Mouse (Mus musculus) embryonic facial prominence, embryonic 15.5 days (tissue): ENCODE results near the gene Nhs. TPM values are rescaled to one million over a fixed set of nuclear protein-coding genes. Genes with fewer than 3 reads are reported as not detected.

ENCODE experiments used
- ATAC-seq: fragments of 200-750 bp; cut with Nextera tagmentation; 2 replicates; pipeline ENCODE4 v1.8.0; 2017; ENCODE audit warnings: low read depth, moderate TSS enrichment; ENCODE audit not compliant: insufficient number of reproducible peaks, low FRiP score, low TSS enrichment
- H3K27ac ChIP-seq: fragments of 300-500 bp; sonication (generic); replicated peaks from 2 replicates; pipeline ENCODE4 v1.5.1; 2015; ENCODE audit warnings: mild to moderate bottlenecking, inconsistent platforms
- H3K27me3 ChIP-seq: fragments of 300-500 bp; sonication (generic); 2 replicates; pipeline ENCODE4 v1.6.1; 2015; ENCODE audit warnings: inconsistent platforms
- H3K36me3 ChIP-seq: fragments of 300-500 bp; sonication (generic); 2 replicates; pipeline ENCODE4 v1.6.1; 2015; ENCODE audit warnings: mild to moderate bottlenecking, inconsistent platforms
- H3K4me1 ChIP-seq: fragments of 300-500 bp; sonication (generic); 2 replicates; pipeline ENCODE4 v1.6.1; 2015; ENCODE audit warnings: inconsistent platforms
- H3K4me2 ChIP-seq: fragments of 300-500 bp; sonication (generic); replicated peaks from 2 replicates; pipeline ENCODE4 v1.6.1; 2015; ENCODE audit warnings: mild to moderate bottlenecking, inconsistent platforms
- H3K4me3 ChIP-seq: fragments of 300-500 bp; sonication (generic); replicated peaks from 2 replicates; pipeline ENCODE4 v1.5.1; 2015; ENCODE audit warnings: mild to moderate bottlenecking, inconsistent platforms
- H3K9ac ChIP-seq: fragments of 300-500 bp; sonication (generic); 2 replicates; pipeline ENCODE4 v1.6.1; 2015; ENCODE audit warnings: inconsistent platforms
- H3K9me3 ChIP-seq: fragments of 300-500 bp; sonication (generic); replicated peaks from 2 replicates; pipeline ENCODE4 v1.6.1; 2016; ENCODE audit warnings: inconsistent platforms
- WGBS: fragments of 180-500 bp; shearing (Covaris S2); methylation state at CpG from one replicate; pipeline ENCODE4 v1.1.7; 2015; 5-methylcytosine and 5-hydroxymethylcytosine counted together
- polyA plus RNA-seq: library from polyadenylated mRNA; unstranded; fragments of >200 nt; fragmentation: Nextera tagmentation; extraction: Ambion mirVana; gene quantifications from 2 replicates; pipeline ENCODE4 v1.2.1, GENCODE M21; 2015

Nhs gene
- polyA plus RNA-seq, 1 experiment from 2014 or later, result 2.2 TPM

DNA sequence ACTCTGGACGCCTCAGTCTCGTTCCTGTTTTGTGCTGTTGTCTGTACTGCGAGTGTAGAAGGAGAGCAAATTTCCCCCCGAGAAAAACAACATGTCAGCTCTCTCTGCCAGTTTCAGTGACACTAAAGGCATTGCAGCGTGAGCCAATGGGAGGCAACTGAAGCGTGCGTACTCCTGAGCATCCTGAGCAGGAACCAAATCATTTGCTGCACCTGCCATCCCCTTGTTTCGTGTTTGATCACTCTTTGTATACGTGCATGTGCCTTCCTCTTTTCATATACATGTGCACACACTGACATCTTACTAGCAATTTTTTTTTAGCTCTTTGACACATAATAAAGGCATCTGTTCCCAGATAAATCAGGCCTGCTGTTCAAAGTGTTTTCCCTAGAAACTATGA is 142.1 kb downstream of the Nhs start:
- peaks cover 33% of the 10 kb centered on the region for H3K27me3 ChIP-seq
- WGBS, result 51% methylated on average over 9 of the region's 9 CpGs

GRCm38 (mm10) chrX:162012570-162012969 is 147.0 kb downstream of the Nhs start:
- Histone ChIP-seq H3K9me3 (no peaks in the 10 kb centered on the region), H3K27me3 (peaks cover 22% of the 10 kb centered on the region), H3K4me1 (no peaks in the 10 kb centered on the region), H3K9ac (no peak overlapping the region), H3K36me3 (no peaks in the 10 kb centered on the region), H3K27ac (no peak overlapping the region), H3K4me2 (no peak overlapping the region), H3K4me3 (no peak overlapping the region)
- no peak for ATAC-seq
- 87% methylated on average over 4 of the region's 4 CpGs for WGBS

More for the DNA sequence above, 142.1 kb downstream of the Nhs start:
- Histone ChIP-seq H3K4me3 (no peak overlapping the region), H3K9me3 (no peaks in the 10 kb centered on the region), H3K36me3 (no peaks in the 10 kb centered on the region), H3K27ac (no peak overlapping the region), H3K4me2 (no peak overlapping the region), H3K9ac (no peak overlapping the region), H3K4me1 (no peaks in the 10 kb centered on the region)
- no peak for ATAC-seq

- Histone ChIP-seq H3K27me3 (peaks cover 17% of the 10 kb centered on the region), H3K9me3 (no peaks in the 10 kb centered on the region), H3K4me3 (no peak overlapping the region), H3K4me2 (no peak overlapping the region), H3K4me1 (no peaks in the 10 kb centered on the region), H3K27ac (no peak overlapping the region), H3K9ac (no peak overlapping the region), H3K36me3 (no peaks in the 10 kb centered on the region)
- WGBS, result 42% methylated on average over 3 of the region's 3 CpGs
- no peak for ATAC-seq
Observed at GRCm38 (mm10) chrX:162009876-162010275, 149.7 kb downstream of the Nhs start.

GRCm38 (mm10) chrX:162003818-162004217 is 155.7 kb downstream of the Nhs start:
- Histone ChIP-seq H3K27me3 (peaks cover 15% of the 10 kb centered on the region), H3K27ac (no peak overlapping the region), H3K4me2 (no peak overlapping the region), H3K9me3 (no peaks in the 10 kb centered on the region), H3K36me3 (no peaks in the 10 kb centered on the region), H3K4me3 (no peak overlapping the region), H3K4me1 (no peaks in the 10 kb centered on the region), H3K9ac (no peak overlapping the region)
- ATAC-seq, result no peak
- 63% methylated on average over 1 of the region's 1 CpGs for WGBS

DNA sequence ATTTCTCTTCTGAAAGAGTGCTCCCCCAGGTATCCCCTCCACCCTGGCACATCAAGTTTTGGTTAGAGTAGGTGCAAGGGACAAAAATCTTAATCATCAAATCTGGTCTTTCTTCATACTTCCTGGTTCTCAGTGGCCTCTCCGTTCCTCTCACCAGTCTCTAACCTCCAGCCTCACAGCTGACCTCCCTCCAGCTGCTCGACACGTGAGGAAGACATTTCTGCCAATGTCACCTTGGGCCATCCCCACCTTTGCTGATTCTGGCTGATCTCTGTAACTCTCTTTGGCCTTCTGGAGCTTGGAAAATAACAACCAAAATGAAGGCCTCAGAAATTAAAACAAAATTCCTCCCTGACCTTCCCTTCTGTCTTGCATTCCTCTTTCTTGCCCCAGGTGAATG is 160.7 kb downstream of the Nhs start:
- Histone ChIP-seq H3K4me1 (no peaks in the 10 kb centered on the region), H3K27me3 (peaks cover 13% of the 10 kb centered on the region), H3K9me3 (no peaks in the 10 kb centered on the region), H3K4me3 (no peak overlapping the region), H3K4me2 (no peak overlapping the region), H3K9ac (no peak overlapping the region), H3K36me3 (no peaks in the 10 kb centered on the region), H3K27ac (no peak overlapping the region)
- no peak for ATAC-seq
- WGBS, result 67% methylated on average over 3 of the region's 3 CpGs

DNA sequence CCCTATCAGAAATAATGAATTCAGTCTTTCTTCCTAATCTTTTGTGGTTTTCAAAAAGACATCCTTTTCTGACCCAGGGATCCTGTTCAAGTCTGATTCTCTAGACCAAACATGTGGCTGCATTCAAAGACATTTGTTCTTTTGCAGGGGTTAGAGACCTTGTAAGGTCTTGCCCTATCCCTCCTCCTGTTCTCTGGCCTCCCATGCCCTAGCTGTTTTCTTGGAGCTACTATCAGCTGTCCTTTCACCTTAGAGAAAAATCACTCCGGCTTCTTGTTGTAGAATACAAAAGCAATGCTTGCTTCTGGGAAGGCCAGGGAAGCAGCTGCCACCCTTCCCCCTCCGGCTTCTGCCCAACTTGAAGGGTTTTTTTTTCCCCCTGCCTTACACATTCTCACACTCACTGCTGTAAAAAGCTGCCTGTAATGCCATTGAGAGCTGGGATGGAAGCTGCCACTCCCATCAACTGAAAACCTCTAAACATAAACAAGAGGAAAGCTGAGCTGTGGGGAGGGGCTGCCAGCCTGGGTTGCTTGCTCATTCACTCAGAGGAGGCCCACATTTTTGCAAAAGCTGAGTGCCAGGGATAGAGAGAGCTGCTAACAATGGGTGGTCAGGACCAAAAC is 162.2 kb downstream of the Nhs start:
- no peaks in the 10 kb centered on the region for H3K36me3 ChIP-seq
- peak; percentile 43; the same call in 1 of the 2 replicates for ATAC-seq
- no peak overlapping the region for H3K4me2 ChIP-seq
- H3K4me1 ChIP-seq, result no peaks in the 10 kb centered on the region
- WGBS, result 54% methylated on average over 2 of the region's 2 CpGs
- H3K27ac ChIP-seq, result peak overlapping the region; percentile 25; the same call in 1 of the 2 replicates
- no peak overlapping the region for H3K9ac ChIP-seq
- no peaks in the 10 kb centered on the region for H3K9me3 ChIP-seq
- H3K27me3 ChIP-seq, result peaks cover 9% of the 10 kb centered on the region
- H3K4me3 ChIP-seq, result no peak overlapping the region

- H3K27me3 ChIP-seq, result 0 out of 2 replicates have a peak, but pooled peaks cover 3% of the 10 kb centered on the region
- no peak overlapping the region for H3K9ac ChIP-seq
- H3K4me1 ChIP-seq, result no peaks in the 10 kb centered on the region
- H3K4me2 ChIP-seq, result no peak overlapping the region
- ATAC-seq, result no peak
- WGBS, result 91% methylated on average over 1 of the region's 1 CpGs
- no peak overlapping the region for H3K4me3 ChIP-seq
- H3K27ac ChIP-seq, result no peak overlapping the region
- H3K9me3 ChIP-seq, result no peaks in the 10 kb centered on the region
- H3K36me3 ChIP-seq, result no peaks in the 10 kb centered on the region
Observed at GRCm38 (mm10) chrX:161990171-161990570, 169.4 kb downstream of the Nhs start.

GRCm38 (mm10) chrX:161984961-161985360 is 174.6 kb downstream of the Nhs start:
- no peak overlapping the region for H3K4me2 ChIP-seq
- H3K4me1 ChIP-seq, result no peaks in the 10 kb centered on the region
- H3K27me3 ChIP-seq, result peaks cover 11% of the 10 kb centered on the region; the same call in 1 of the 2 replicates
- H3K4me3 ChIP-seq, result no peak overlapping the region
- no peaks in the 10 kb centered on the region for H3K9me3 ChIP-seq
- H3K27ac ChIP-seq, result no peak overlapping the region
- H3K9ac ChIP-seq, result no peak overlapping the region
- no peak for ATAC-seq
- 72% methylated on average over 6 of the region's 6 CpGs for WGBS
- H3K36me3 ChIP-seq, result no peaks in the 10 kb centered on the region

DNA sequence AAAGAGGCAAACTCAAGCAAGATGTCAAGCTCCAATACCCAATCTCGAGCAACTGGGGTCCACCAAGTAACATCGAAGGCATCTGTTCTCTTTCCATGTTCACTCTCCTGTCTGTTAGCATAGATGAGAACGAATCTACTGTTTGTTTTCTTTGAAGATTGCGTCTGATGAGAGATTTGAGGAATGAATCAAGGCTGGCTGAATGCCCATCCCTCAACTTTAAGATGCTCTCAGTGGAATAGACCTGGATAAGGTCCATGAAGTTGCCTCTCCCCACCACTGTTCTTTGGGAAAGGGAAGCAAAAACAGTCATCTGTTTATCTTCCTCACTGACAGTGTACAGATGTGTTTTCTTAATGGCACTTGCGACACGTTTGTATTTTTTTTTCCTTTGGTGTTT is 178.1 kb downstream of the Nhs start:
- Histone ChIP-seq H3K27me3 (peaks cover 26% of the 10 kb centered on the region), H3K9ac (no peak overlapping the region), H3K4me1 (no peaks in the 10 kb centered on the region), H3K9me3 (no peaks in the 10 kb centered on the region), H3K4me2 (no peak overlapping the region), H3K4me3 (no peak overlapping the region), H3K27ac (no peak overlapping the region), H3K36me3 (no peaks in the 10 kb centered on the region)
- WGBS, result 48% methylated on average over 6 of the region's 6 CpGs
- no peak for ATAC-seq

DNA sequence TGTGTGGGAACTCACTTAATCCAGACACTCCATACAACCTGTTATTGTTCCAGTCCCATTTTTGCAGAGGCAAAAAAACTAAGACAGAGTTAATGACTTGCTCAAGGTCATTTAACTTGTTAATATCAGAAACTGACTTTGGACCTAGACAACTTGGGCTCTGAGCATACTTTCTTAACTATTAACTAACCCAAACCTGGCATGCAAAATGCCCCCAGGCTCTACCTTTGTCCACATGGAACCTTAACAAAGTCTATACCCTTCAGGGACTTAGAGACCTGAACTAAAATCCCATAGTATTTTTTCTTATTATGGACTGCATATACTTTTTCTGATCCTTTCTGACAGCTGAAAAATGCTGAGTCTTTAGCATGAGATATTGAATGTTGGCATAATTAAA is 179.6 kb downstream of the Nhs start:
- Histone ChIP-seq H3K9ac (no peak overlapping the region), H3K4me2 (no peak overlapping the region), H3K27me3 (peaks cover 25% of the 10 kb centered on the region), H3K27ac (no peak overlapping the region), H3K9me3 (no peaks in the 10 kb centered on the region), H3K4me1 (no peaks in the 10 kb centered on the region), H3K36me3 (no peaks in the 10 kb centered on the region), H3K4me3 (no peak overlapping the region)
- ATAC-seq, result no peak

- Histone ChIP-seq H3K4me1 (no peaks in the 10 kb centered on the region), H3K4me3 (no peak overlapping the region), H3K9me3 (no peaks in the 10 kb centered on the region), H3K27ac (no peak overlapping the region), H3K4me2 (no peak overlapping the region), H3K27me3 (peaks cover 18% of the 10 kb centered on the region), H3K36me3 (no peaks in the 10 kb centered on the region), H3K9ac (no peak overlapping the region)
- 70% methylated on average over 4 of the region's 4 CpGs for WGBS
- ATAC-seq, result no peak
Observed at GRCm38 (mm10) chrX:161977236-161977841, 182.2 kb downstream of the Nhs start.

DNA sequence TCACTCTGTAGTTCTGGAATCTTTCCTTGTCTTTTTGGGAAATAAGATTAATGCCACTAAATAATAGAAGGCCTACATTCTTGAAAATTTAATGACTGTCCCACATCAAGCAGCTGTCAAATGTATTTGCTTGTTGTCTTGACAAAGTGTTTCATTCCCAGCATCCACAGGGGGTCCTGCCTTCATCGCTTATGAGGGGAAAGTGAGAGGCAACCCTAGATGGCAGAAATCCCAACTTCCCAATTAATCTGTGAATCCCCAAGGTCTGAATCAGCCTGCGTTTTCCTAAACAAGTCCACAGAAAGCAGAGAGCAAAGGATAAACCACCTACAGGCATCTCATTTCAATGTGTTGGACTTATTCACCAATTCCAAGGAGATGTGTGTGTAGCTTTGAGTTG is 183.2 kb downstream of the Nhs start:
- Histone ChIP-seq H3K4me3 (no peak overlapping the region), H3K4me1 (no peaks in the 10 kb centered on the region), H3K9me3 (no peaks in the 10 kb centered on the region), H3K36me3 (no peaks in the 10 kb centered on the region), H3K4me2 (no peak overlapping the region), H3K27me3 (peaks cover 18% of the 10 kb centered on the region), H3K9ac (no peak overlapping the region), H3K27ac (no peak overlapping the region)
- 70% methylated on average over 2 of the region's 2 CpGs for WGBS
- no peak for ATAC-seq
